Mouse (Mus musculus): ENCODE measurements at regions not wholly inside any gene's neighbourhood (a gene's known extent, or its start where the extent isn't known, plus 50 kb on each side); places are given as distances from the start of the nearest gene placed in this dataset.

DNA sequence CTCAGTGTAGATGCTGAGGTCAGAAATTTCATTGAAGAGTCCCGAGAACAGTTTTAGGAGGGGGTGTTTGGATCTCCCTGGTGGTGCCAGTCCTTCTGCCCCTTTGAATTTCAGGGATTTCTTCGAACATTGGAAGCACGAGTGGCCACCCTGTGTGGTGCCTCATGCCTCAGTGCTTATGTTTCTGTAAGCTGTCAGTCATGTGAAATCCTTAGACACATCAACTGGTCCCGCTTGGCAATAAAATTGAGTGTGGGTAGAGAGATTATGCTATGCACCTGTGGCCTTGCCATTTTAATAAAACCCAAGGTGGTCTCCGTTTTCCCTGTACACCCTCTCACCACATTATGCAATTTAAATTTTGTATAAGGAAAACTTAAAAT lies 136.1 kb upstream of the Zfand5 start:
- H3K4me3 ChIP-seq (ENCODE audit: control insufficient read depth in 1 of 2, insufficient read depth in 1 of 2, low read depth in 1 of 2, low read length in 2 of 2): no peak overlapping the region
- H3K27ac ChIP-seq (replicated peaks in 1 of 2; ENCODE audit: control insufficient read depth in 1 of 2, insufficient read depth in 1 of 2, low read depth in 2 of 2, low read length in 2 of 2): no peak overlapping the region
- ATAC-seq (ENCODE audit: insufficient number of reproducible peaks, insufficient read depth, low FRiP score, low read depth): no peak
- H3K9ac ChIP-seq (ENCODE audit: low read length): no peak overlapping the region
- H3K4me1 ChIP-seq (ENCODE audit: control insufficient read depth in 2 of 2, insufficient read depth in 2 of 2, low read length in 2 of 2): 0 out of 4 replicates have a peak, but pooled peaks cover 2% of the 10 kb centered on the region in 2 experiments
- no peaks in the 10 kb centered on the region for H3K36me3 ChIP-seq (ENCODE audit: control insufficient read depth, insufficient read depth, low read length)
- WGBS: 62% methylated on average over 5 of the region's 5 CpGs
- H3K4me2 ChIP-seq (ENCODE audit: low read length): no peak overlapping the region
- no peaks in the 10 kb centered on the region for H3K27me3 ChIP-seq (ENCODE audit: control insufficient read depth, insufficient read depth, low read length)
- no peaks in the 10 kb centered on the region for H3K9me3 ChIP-seq (ENCODE audit: control insufficient read depth, low read length)

DNA sequence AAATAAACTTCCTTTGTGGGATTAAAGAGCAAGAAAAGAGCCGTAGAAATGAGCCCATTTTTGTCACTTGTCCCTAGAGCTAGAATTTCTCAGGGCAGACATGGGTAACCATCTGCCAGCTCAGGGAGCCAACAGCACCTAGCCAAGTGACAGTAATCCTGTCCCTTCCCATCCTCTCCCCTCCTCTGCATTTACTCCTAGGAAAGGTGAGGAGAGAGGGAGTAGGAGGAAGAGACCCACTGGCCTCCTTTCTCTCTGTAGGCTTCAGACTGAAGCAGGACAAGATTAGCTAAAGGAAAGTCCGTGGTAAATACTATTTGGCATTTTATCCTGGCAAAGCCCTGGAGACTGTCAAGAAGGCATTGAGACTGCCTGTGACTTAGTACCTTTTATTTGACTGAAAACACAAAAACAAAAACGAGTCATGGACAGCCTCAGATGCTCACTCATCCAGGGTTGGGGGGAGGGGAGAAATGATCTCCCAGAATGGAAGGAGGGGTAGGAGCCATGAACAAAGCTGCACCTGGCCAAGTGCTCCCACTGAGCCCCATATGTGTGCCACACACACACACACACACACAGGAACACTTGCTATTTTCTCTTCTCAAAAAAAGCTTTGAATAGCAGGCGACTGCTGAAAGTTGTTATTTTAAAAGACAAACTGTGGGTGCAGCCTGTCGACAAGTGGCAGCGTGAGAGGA lies 136.6 kb upstream of the Zfand5 start:
- WGBS: 53% methylated on average over 6 of the region's 6 CpGs
- no peak overlapping the region for H3K27ac ChIP-seq (replicated peaks in 1 of 2; ENCODE audit: control insufficient read depth in 1 of 2, insufficient read depth in 1 of 2, low read depth in 2 of 2, low read length in 2 of 2)

DNA sequence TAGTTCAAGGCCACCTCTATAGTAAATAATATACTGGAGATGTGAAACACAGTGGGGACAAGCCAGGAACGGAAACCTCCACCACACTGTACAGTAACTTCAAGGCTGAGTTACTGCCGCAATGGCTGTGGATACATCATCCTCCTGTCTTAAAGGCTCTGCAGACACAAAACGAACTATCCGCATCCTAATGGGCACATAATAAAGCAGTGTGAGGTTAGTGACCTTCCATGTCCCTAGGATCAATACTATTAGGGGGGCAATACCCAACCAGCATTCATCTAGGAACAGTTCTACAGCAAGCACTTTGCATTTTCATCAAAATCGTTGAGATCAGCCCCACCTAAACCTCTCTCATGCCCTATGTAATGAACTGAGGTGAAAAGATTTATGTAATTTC lies 142.4 kb upstream of the Zfand5 start:
- Histone ChIP-seq H3K9me3 (ENCODE audit: control insufficient read depth, low read length) (no peaks in the 10 kb centered on the region), H3K27me3 (ENCODE audit: control insufficient read depth, insufficient read depth, low read length) (no peaks in the 10 kb centered on the region), H3K4me2 (ENCODE audit: low read length) (no peak overlapping the region), H3K27ac (replicated peaks in 1 of 2; ENCODE audit: control insufficient read depth in 1 of 2, insufficient read depth in 1 of 2, low read depth in 2 of 2, low read length in 2 of 2) (no peak overlapping the region), H3K4me1 (ENCODE audit: control insufficient read depth in 2 of 2, insufficient read depth in 2 of 2, low read length in 2 of 2) (no peaks in the 10 kb centered on the region), H3K4me3 (ENCODE audit: control insufficient read depth in 1 of 2, insufficient read depth in 1 of 2, low read depth in 1 of 2, low read length in 2 of 2) (no peak overlapping the region), H3K9ac (ENCODE audit: low read length) (no peak overlapping the region), H3K36me3 (ENCODE audit: control insufficient read depth, insufficient read depth, low read length) (no peaks in the 10 kb centered on the region)
- WGBS: 84% methylated on average over 5 of the region's 5 CpGs
- no peak for ATAC-seq (ENCODE audit: insufficient number of reproducible peaks, insufficient read depth, low FRiP score, low read depth)

More for the DNA sequence above, 136.6 kb upstream of the Zfand5 start:
- Histone ChIP-seq H3K4me3 (ENCODE audit: control insufficient read depth in 1 of 2, insufficient read depth in 1 of 2, low read depth in 1 of 2, low read length in 2 of 2) (no peak overlapping the region), H3K27me3 (ENCODE audit: control insufficient read depth, insufficient read depth, low read length) (no peaks in the 10 kb centered on the region), H3K4me1 (ENCODE audit: control insufficient read depth in 2 of 2, insufficient read depth in 2 of 2, low read length in 2 of 2) (0 out of 4 replicates have a peak, but pooled peaks cover 0 to under 1% of the 10 kb centered on the region in 2 experiments), H3K9ac (ENCODE audit: low read length) (no peak overlapping the region), H3K9me3 (ENCODE audit: control insufficient read depth, low read length) (no peaks in the 10 kb centered on the region), H3K4me2 (ENCODE audit: low read length) (no peak overlapping the region), H3K36me3 (ENCODE audit: control insufficient read depth, insufficient read depth, low read length) (no peaks in the 10 kb centered on the region)
- no peak for ATAC-seq (ENCODE audit: insufficient number of reproducible peaks, insufficient read depth, low FRiP score, low read depth)

DNA sequence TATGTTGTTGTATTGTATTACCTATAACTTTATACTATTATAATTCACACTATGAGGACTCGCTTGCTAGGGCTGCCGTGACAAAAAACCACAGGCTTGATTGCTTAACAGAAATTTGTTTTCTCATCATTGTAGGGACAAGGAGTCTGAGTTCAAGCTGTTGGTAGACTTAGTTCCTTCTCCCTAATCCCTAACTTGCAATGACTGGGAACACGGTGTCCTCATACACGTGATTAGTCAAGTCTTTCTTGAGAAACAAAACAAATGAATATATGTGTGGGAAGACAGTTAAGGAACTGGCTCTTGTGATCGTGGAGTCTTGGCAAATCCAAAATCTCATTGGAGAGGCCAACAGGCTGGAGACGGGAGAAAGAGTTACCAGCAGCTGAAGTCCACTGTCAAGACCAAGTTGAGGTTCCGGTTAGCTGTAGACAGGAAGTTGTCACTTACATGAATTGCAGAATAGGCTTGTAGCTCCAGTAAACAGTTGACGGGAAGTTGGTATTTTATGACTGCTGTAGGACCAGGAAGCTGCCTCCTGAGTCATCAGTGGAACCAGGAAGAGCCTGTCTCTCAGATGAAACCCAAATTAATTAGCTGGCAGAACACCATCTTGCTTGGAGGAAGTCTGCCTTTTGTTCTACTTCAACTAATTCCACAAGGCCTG lies 144.9 kb upstream of the Zfand5 start:
- Histone ChIP-seq H3K27ac (replicated peaks in 1 of 2; ENCODE audit: control insufficient read depth in 1 of 2, insufficient read depth in 1 of 2, low read depth in 2 of 2, low read length in 2 of 2) (no peak overlapping the region), H3K4me1 (ENCODE audit: control insufficient read depth in 2 of 2, insufficient read depth in 2 of 2, low read length in 2 of 2) (no peaks in the 10 kb centered on the region), H3K36me3 (ENCODE audit: control insufficient read depth, insufficient read depth, low read length) (no peaks in the 10 kb centered on the region), H3K4me2 (ENCODE audit: low read length) (no peak overlapping the region), H3K27me3 (ENCODE audit: control insufficient read depth, insufficient read depth, low read length) (no peaks in the 10 kb centered on the region), H3K9me3 (ENCODE audit: control insufficient read depth, low read length) (no peaks in the 10 kb centered on the region), H3K4me3 (ENCODE audit: control insufficient read depth in 1 of 2, insufficient read depth in 1 of 2, low read depth in 1 of 2, low read length in 2 of 2) (no peak overlapping the region), H3K9ac (ENCODE audit: low read length) (no peak overlapping the region)
- WGBS: 80% methylated on average over 8 of the region's 8 CpGs
- no peak for ATAC-seq (ENCODE audit: insufficient number of reproducible peaks, insufficient read depth, low FRiP score, low read depth)

DNA sequence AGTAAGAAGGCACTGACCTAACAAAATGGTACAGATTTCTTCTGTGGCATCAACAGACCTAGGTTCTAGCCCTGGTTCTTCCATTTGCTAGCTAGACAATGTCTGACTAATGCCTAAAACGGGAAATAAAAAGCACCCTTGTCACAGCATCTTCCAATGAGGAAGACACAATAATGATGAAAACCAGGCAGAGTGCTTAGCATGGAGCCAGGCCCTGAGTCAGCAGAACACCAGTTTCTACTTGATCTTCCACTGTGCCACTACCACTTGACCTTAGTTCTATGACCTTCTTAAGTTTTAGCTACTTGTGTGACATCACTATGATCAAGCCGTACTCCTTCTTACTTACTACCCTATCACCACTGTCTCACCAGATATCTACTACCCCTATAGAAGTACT lies 145.4 kb upstream of the Zfand5 start:
- H3K9ac ChIP-seq (ENCODE audit: low read length): no peak overlapping the region
- H3K27ac ChIP-seq (replicated peaks in 1 of 2; ENCODE audit: control insufficient read depth in 1 of 2, insufficient read depth in 1 of 2, low read depth in 2 of 2, low read length in 2 of 2): no peak overlapping the region
- no peaks in the 10 kb centered on the region for H3K4me1 ChIP-seq (ENCODE audit: control insufficient read depth in 2 of 2, insufficient read depth in 2 of 2, low read length in 2 of 2)
- no peak for ATAC-seq (ENCODE audit: insufficient number of reproducible peaks, insufficient read depth, low FRiP score, low read depth)
- no peaks in the 10 kb centered on the region for H3K36me3 ChIP-seq (ENCODE audit: control insufficient read depth, insufficient read depth, low read length)
- WGBS: 66% methylated on average over 2 of the region's 2 CpGs
- H3K9me3 ChIP-seq (ENCODE audit: control insufficient read depth, low read length): no peaks in the 10 kb centered on the region
- H3K4me3 ChIP-seq (ENCODE audit: control insufficient read depth in 1 of 2, insufficient read depth in 1 of 2, low read depth in 1 of 2, low read length in 2 of 2): no peak overlapping the region
- no peaks in the 10 kb centered on the region for H3K27me3 ChIP-seq (ENCODE audit: control insufficient read depth, insufficient read depth, low read length)
- H3K4me2 ChIP-seq (ENCODE audit: low read length): no peak overlapping the region

DNA sequence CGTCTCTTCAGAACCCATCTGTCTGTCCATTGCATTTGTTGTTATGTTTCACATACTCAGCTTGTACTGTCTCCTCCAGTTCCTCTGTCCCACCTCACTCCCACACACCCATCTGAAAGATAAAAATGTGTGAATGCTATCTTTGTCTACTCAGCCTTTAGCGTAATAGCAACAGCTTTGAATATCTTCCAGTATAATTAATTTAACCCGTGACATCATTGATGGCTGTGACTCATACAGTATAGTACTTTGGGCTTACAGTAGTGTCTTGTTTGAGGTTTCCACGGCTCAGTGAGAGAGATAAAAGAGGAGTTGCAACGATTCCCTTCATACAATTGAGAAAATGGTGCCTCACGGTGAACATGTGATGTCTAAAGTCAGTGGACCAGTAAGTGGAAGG lies 152.6 kb upstream of the Zfand5 start:
- H3K4me1 ChIP-seq (ENCODE audit: control insufficient read depth in 2 of 2, insufficient read depth in 2 of 2, low read length in 2 of 2): no peaks in the 10 kb centered on the region
- no peak overlapping the region for H3K4me2 ChIP-seq (ENCODE audit: low read length)
- H3K36me3 ChIP-seq (ENCODE audit: control insufficient read depth, insufficient read depth, low read length): no peaks in the 10 kb centered on the region
- H3K9me3 ChIP-seq (ENCODE audit: control insufficient read depth, low read length): no peaks in the 10 kb centered on the region
- H3K9ac ChIP-seq (ENCODE audit: low read length): no peak overlapping the region
- ATAC-seq (ENCODE audit: insufficient number of reproducible peaks, insufficient read depth, low FRiP score, low read depth): no peak
- no peak overlapping the region for H3K4me3 ChIP-seq (ENCODE audit: control insufficient read depth in 1 of 2, insufficient read depth in 1 of 2, low read depth in 1 of 2, low read length in 2 of 2)
- WGBS: 53% methylated on average over 6 of the region's 6 CpGs
- H3K27ac ChIP-seq (replicated peaks in 1 of 2; ENCODE audit: control insufficient read depth in 1 of 2, insufficient read depth in 1 of 2, low read depth in 2 of 2, low read length in 2 of 2): no peak overlapping the region
- no peaks in the 10 kb centered on the region for H3K27me3 ChIP-seq (ENCODE audit: control insufficient read depth, insufficient read depth, low read length)

DNA sequence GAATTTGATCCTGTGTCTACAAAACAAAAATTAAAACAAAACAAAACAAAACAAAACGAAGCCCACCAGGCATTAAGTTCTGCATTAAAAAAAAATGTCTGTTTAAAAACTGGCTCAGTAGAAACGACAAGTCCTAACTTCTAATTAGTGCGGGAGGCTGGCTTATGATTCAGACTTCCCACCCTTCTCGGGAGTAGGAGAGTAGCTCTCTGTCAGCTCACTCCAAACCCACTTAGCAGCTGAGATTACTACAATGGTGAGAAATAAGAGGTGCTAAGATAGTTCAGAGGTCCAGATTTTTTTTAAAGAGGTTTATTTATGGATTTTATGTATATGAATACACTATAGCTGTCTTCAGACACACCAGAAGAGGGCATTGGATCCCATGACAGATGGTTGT lies 153.3 kb upstream of the Zfand5 start:
- Histone ChIP-seq H3K9me3 (ENCODE audit: control insufficient read depth, low read length) (no peaks in the 10 kb centered on the region), H3K4me2 (ENCODE audit: low read length) (no peak overlapping the region), H3K4me1 (ENCODE audit: control insufficient read depth in 2 of 2, insufficient read depth in 2 of 2, low read length in 2 of 2) (no peaks in the 10 kb centered on the region), H3K27ac (replicated peaks in 1 of 2; ENCODE audit: control insufficient read depth in 1 of 2, insufficient read depth in 1 of 2, low read depth in 2 of 2, low read length in 2 of 2) (no peak overlapping the region), H3K4me3 (ENCODE audit: control insufficient read depth in 1 of 2, insufficient read depth in 1 of 2, low read depth in 1 of 2, low read length in 2 of 2) (no peak overlapping the region), H3K9ac (ENCODE audit: low read length) (no peak overlapping the region), H3K27me3 (ENCODE audit: control insufficient read depth, insufficient read depth, low read length) (no peaks in the 10 kb centered on the region), H3K36me3 (ENCODE audit: control insufficient read depth, insufficient read depth, low read length) (no peaks in the 10 kb centered on the region)
- no peak for ATAC-seq (ENCODE audit: insufficient number of reproducible peaks, insufficient read depth, low FRiP score, low read depth)
- WGBS: 54% methylated on average over 4 of the region's 4 CpGs

DNA sequence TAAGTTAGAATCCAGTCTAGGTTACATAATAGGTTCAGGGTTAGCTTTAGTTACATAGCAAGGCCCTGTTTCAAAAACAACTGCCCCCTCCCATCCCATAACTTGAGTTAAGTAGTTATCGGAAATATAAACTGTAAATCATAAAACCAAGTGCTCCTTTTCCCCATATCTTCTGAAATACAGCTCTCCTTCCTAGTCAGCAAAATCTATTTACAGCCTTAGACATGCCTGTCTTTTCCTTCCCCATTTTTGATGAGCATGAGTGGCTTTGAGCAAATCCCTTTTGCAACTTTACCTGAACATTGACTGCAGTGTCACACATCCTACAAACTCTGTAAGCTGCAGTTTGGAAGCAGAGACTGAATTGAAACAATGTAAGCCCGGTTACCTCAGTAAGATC lies 156.4 kb upstream of the Zfand5 start:
- Histone ChIP-seq H3K27ac (replicated peaks in 1 of 2; ENCODE audit: control insufficient read depth in 1 of 2, insufficient read depth in 1 of 2, low read depth in 2 of 2, low read length in 2 of 2) (no peak overlapping the region), H3K4me1 (ENCODE audit: control insufficient read depth in 2 of 2, insufficient read depth in 2 of 2, low read length in 2 of 2) (no peaks in the 10 kb centered on the region), H3K27me3 (ENCODE audit: control insufficient read depth, insufficient read depth, low read length) (no peaks in the 10 kb centered on the region), H3K4me2 (ENCODE audit: low read length) (no peak overlapping the region), H3K4me3 (ENCODE audit: control insufficient read depth in 1 of 2, insufficient read depth in 1 of 2, low read depth in 1 of 2, low read length in 2 of 2) (no peak overlapping the region), H3K9me3 (ENCODE audit: control insufficient read depth, low read length) (no peaks in the 10 kb centered on the region), H3K36me3 (ENCODE audit: control insufficient read depth, insufficient read depth, low read length) (no peaks in the 10 kb centered on the region), H3K9ac (ENCODE audit: low read length) (no peak overlapping the region)
- 76% methylated on average over 2 of the region's 2 CpGs for WGBS
- ATAC-seq (ENCODE audit: insufficient number of reproducible peaks, insufficient read depth, low FRiP score, low read depth): no peak
